Comparison of ENCODE assay signal across 24 mouse cellular contexts in genomic region chr19:47437040-47437439, GRCm38 (mm10).
"Had no signal": no experiment of that assay in that cellular context is flagged by ENCODE, and none has a peak within 500 bp of the region (broad histone marks: within the 10 kb centered on the region; RNA-seq: fewer than 3 reads in every experiment).

No protein-coding gene starts in this region.

- H3K9ac ChIP-seq: intestine, embryonic 15.5 days; limb, embryonic 12.5 days; liver, embryonic 12.5 days; liver, embryonic 15.5 days; lung, embryonic 15.5 days; midbrain, embryonic 13.5 days had no signal

- ATAC-seq: intestine, embryonic 15.5 days; liver, embryonic 12.5 days; midbrain, embryonic 13.5 days; midbrain, embryonic 16.5 days had no signal

- H3K9me3 ChIP-seq: intestine, embryonic 15.5 days; limb, embryonic 12.5 days; liver, embryonic 12.5 days; liver, embryonic 15.5 days; lung, embryonic 15.5 days; megakaryocyte, embryonic 14.5 days; midbrain, embryonic 10.5 days; midbrain, embryonic 13.5 days had no signal

- H3K4me2 ChIP-seq: intestine, embryonic 15.5 days; limb, embryonic 12.5 days; liver, embryonic 12.5 days; liver, embryonic 15.5 days; lung, embryonic 15.5 days; midbrain, embryonic 13.5 days had no signal

- DNase-seq: kidney, adult 11 months; kidney, adult 9 months; kidney, postnatal 25 days; layer of hippocampus, adult 9-11 months; liver; lung, adult 18-20 months; lung, postnatal 10 days; lung, postnatal 36 days; right cerebral cortex, adult 18-20 months; right cerebral cortex, postnatal 14 days; right cerebral cortex, postnatal 4 days; thymus, adult 2 months; thymus, postnatal 25 days had no signal

- H3K27me3 ChIP-seq: intestine, embryonic 15.5 days; limb, embryonic 12.5 days; liver, embryonic 12.5 days; lung, embryonic 15.5 days; midbrain, embryonic 13.5 days had no signal

- H3K4me3 ChIP-seq: intestine, embryonic 15.5 days; layer of hippocampus, adult 2 months; limb, embryonic 12.5 days; liver, embryonic 12.5 days; liver, embryonic 15.5 days; lung, embryonic 15.5 days; megakaryocyte, embryonic 14.5 days; midbrain, embryonic 10.5 days; midbrain, embryonic 13.5 days had no signal

- H3K27ac ChIP-seq: intestine, embryonic 15.5 days; kidney, postnatal 0 days; layer of hippocampus, adult 2 months; limb, embryonic 12.5 days; liver, embryonic 12.5 days; liver, embryonic 15.5 days; lung, embryonic 15.5 days; midbrain, embryonic 10.5 days; midbrain, embryonic 13.5 days had no signal

- H3K36me3 ChIP-seq: intestine, embryonic 15.5 days; limb, embryonic 12.5 days; liver, embryonic 15.5 days; lung, embryonic 15.5 days; midbrain, embryonic 13.5 days had no signal
